Mouse (Mus musculus) testis, adult 2 months (tissue): ENCODE data around the gene Aurkb.

Experiments
- CTCF ChIP-seq: fragments of 200-500 bp; IDR thresholded peaks from 2 replicates; pipeline ENCODE4 v1.5.1; 2012; ENCODE audit warnings: low read depth, mild to moderate bottlenecking, inconsistent platforms, low read length, moderate library complexity; ENCODE audit not compliant: control insufficient read depth, insufficient read depth, insufficient replicate concordance
- POLR2A ChIP-seq: fragments of 200-500 bp; IDR thresholded peaks from 2 replicates; pipeline ENCODE4 v1.6.1; 2012; ENCODE audit warnings: low read depth, mild to moderate bottlenecking, inconsistent platforms, low read length, moderate library complexity; ENCODE audit not compliant: control insufficient read depth

- TF ChIP-seq CTCF (no peak), POLR2A (no peak)
Observed at GRCm38 (mm10) chr11:69033552-69033951, 11.9 kb upstream of the Aurkb start.
